Mouse (Mus musculus) G1E (cell line): ENCODE measurements around the gene Trp53tg5.

Source experiments
- CTCF ChIP-seq: IDR thresholded peaks from 2 replicates; pipeline ENCODE4 v1.5.1; 2012; ENCODE audit warnings: low read depth, low read length, inconsistent platforms, mixed read lengths
- GATA1 ChIP-seq: IDR thresholded peaks from 2 replicates; pipeline ENCODE4 v1.6.1; 2012; ENCODE audit warnings: borderline replicate concordance, low read length, inconsistent platforms, mixed read lengths
- GATA2 ChIP-seq: IDR thresholded peaks from 2 replicates; pipeline ENCODE4 v1.6.1; 2012; ENCODE audit warnings: low read depth, low read length, inconsistent platforms, borderline replicate concordance
- POLR2AphosphoS5 ChIP-seq: IDR thresholded peaks from 2 replicates; pipeline ENCODE4 v1.6.1; 2012; ENCODE audit warnings: low read depth, low read length, inconsistent platforms; ENCODE audit not compliant: insufficient replicate concordance
- TAL1 ChIP-seq: conservative IDR thresholded peaks from 2 replicates; pipeline ENCODE4 v1.6.1; 2012; ENCODE audit warnings: low read depth, low read length, inconsistent platforms, mixed read lengths

DNA sequence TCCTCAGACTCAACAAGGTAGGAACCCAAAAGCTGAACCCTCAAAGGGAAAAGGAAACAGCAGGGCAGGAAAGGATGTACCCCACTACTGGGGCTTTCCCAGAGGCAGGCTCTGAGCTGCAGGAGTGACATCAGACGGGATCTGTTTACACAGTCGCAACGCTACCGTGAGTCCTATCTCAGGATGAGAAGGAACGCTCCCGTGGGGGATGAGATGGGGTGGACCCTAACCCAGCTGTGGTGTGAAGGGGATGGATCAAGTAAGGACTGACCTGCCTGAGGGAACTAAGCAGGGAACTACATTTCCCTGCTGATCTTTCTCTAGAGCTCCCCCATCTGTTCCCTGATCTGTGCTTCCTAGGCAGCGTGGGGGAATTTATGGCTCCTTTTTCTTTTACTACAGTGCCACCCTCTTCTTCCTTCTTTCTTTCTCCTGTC lies 16.6 kb downstream of the Trp53tg5 start, which contains the start of gene Sys1:
- TF ChIP-seq CTCF = no peak
- TF ChIP-seq TAL1 = no peak
- no peak for TF ChIP-seq GATA1
- TF ChIP-seq POLR2AphosphoS5 = no peak
- no peak for TF ChIP-seq GATA2
